Mouse (Mus musculus) urinary bladder, postnatal 0 days (tissue): ENCODE data around the gene Pxdn. TPM values are rescaled to one million over a fixed set of nuclear protein-coding genes. Genes with fewer than 3 reads are reported as not detected.

Source experiments
- polyA plus RNA-seq: library from polyadenylated mRNA; unstranded; fragments of >200 nt; fragmentation: Nextera tagmentation; extraction: Ambion mirVana; gene quantifications from 2 replicates; pipeline ENCODE4 v1.2.1, GENCODE M21; 2015

The Pxdn gene
- polyA plus RNA-seq: 53.6 and 62.8 TPM in 2 replicates

DNA sequence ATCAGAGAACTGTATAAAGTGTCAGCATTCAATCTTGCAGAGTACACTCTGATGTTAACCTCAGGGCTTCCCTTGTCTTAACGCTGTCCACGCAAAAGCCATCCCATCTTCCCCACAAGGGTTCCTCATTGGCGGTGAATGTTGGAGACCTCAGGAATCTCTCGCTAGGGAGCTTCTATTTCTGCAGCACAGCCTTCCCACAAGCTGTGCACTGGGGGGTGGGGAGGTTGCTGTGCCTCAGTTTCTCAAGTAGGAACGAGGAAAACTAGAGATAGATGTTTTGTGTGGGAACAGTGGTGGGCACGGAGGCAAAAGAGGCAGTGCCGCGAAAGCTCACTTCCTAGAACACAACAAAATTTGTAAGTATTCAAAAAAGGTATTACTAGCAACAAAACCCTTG lies at the start of gene Pxdn:
TSS of gene Pxdn (plus strand) at position 301 of the 400 bp plus-strand sequence.

Other genes starting within 250 kb of the Pxdn start
- not detected in 2 replicates for gene Tpo, start 195.0 kb downstream of the Pxdn start, polyA plus RNA-seq